Mouse (Mus musculus): ENCODE results near the gene Sdccag8. TPM values are rescaled to one million over a fixed set of nuclear protein-coding genes. Genes with fewer than 3 reads are reported as not detected.

Sdccag8 gene
- polyA plus RNA-seq, 1 experiment, result 4.0 TPM

GRCm38 (mm10) chr1:176951836-176952235 lies 137.4 kb downstream of the Sdccag8 start:
- WGBS, result 81% methylated on average over 7 of the region's 7 CpGs
- Histone ChIP-seq H3K4me1 (ENCODE audit: control insufficient read depth, insufficient read depth, insufficient read length) (no peaks in the 10 kb centered on the region), H3K36me3 (ENCODE audit: control insufficient read depth, insufficient read depth, low read length) (peaks cover 2% of the 10 kb centered on the region; the same call in 1 of the 2 replicates), H3K27me3 (ENCODE audit: control insufficient read depth, insufficient read depth, low read length) (no peaks in the 10 kb centered on the region), H3K27ac (ENCODE audit: insufficient read depth, low read length) (no peak overlapping the region), H3K4me3 (ENCODE audit: extremely low read depth, insufficient read depth, insufficient read length) (no peak overlapping the region)
- no peak for DNase-seq (ENCODE audit: low read depth in 1 of 2, low spot score in 2 of 2)
- TF ChIP-seq CTCF (IDR thresholded peaks at IDR 0.05; ENCODE audit: extremely low read depth, insufficient read depth, insufficient read length, insufficient replicate concordance) (no peak), POLR2A (IDR thresholded peaks at IDR 0.05; ENCODE audit: low read depth, low read length) (no peak)

- TF ChIP-seq POLR2A (IDR thresholded peaks at IDR 0.05; ENCODE audit: low read depth, low read length) (no peak), CTCF (IDR thresholded peaks at IDR 0.05; ENCODE audit: extremely low read depth, insufficient read depth, insufficient read length, insufficient replicate concordance) (no peak)
- Histone ChIP-seq H3K4me3 (ENCODE audit: extremely low read depth, insufficient read depth, insufficient read length) (no peak overlapping the region), H3K27me3 (ENCODE audit: control insufficient read depth, insufficient read depth, low read length) (no peaks in the 10 kb centered on the region), H3K4me1 (ENCODE audit: control insufficient read depth, insufficient read depth, insufficient read length) (no peaks in the 10 kb centered on the region; the same call in 1 of the 2 replicates), H3K27ac (ENCODE audit: insufficient read depth, low read length) (no peak overlapping the region), H3K36me3 (ENCODE audit: control insufficient read depth, insufficient read depth, low read length) (peaks cover 3% of the 10 kb centered on the region; the same call in 1 of the 2 replicates)
- WGBS, result 88% methylated on average over 2 of the region's 2 CpGs
- DNase-seq (ENCODE audit: low read depth in 1 of 2, low spot score in 2 of 2), result no peak
Observed at GRCm38 (mm10) chr1:176958311-176958710, 143.9 kb downstream of the Sdccag8 start.

DNA sequence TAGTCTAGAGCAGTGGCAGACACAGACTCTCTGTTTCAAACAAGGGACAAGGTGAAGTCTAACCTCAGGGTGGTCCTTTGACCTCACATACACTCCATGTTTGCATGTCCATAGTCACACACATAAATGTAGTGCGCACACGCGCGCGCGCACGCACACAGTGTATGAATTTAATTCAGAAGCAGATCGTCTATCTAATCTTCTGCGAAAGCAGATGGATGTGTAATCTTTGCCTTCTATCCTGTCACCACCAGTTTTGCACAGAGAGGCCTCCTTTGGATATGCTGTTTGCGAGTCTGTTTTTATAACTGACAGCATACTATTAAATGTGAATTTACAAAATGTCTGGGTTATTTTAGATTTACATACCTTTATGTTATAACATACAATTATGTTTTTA lies 147.3 kb downstream of the Sdccag8 start:
- TF ChIP-seq CTCF (IDR thresholded peaks at IDR 0.05; ENCODE audit: extremely low read depth, insufficient read depth, insufficient read length, insufficient replicate concordance) (no peak), POLR2A (IDR thresholded peaks at IDR 0.05; ENCODE audit: low read depth, low read length) (no peak)
- DNase-seq (ENCODE audit: low read depth in 1 of 2, low spot score in 2 of 2), result no peak
- Histone ChIP-seq H3K27ac (ENCODE audit: insufficient read depth, low read length) (no peak overlapping the region), H3K4me1 (ENCODE audit: control insufficient read depth, insufficient read depth, insufficient read length) (no peaks in the 10 kb centered on the region; the same call in 1 of the 2 replicates), H3K36me3 (ENCODE audit: control insufficient read depth, insufficient read depth, low read length) (peaks cover 1% of the 10 kb centered on the region), H3K4me3 (ENCODE audit: extremely low read depth, insufficient read depth, insufficient read length) (no peak overlapping the region), H3K27me3 (ENCODE audit: control insufficient read depth, insufficient read depth, low read length) (no peaks in the 10 kb centered on the region)
- 96% methylated on average over 10 of the region's 10 CpGs for WGBS

DNA sequence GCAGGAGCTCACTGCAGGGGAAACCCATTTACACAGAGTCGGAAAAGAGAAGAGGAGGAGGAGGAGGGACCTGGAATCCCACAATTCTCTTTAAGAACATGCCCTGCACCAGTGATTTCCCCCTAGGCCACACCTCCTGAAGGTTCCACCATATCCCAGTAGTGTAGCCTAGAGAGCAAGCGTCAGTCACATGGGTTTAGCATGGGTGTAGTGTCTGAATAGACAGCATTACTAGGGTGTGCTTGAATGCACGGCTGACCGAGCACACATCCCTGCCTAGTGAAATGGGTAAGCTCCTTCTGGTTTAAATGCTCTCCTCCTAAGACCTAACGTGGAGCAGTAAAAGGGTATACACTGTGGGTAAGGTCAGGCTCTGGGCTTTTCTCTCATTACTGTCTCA lies 148.4 kb downstream of the Sdccag8 start:
- no peak for TF ChIP-seq POLR2A (IDR thresholded peaks at IDR 0.05; ENCODE audit: low read depth, low read length)
- no peak for TF ChIP-seq CTCF (IDR thresholded peaks at IDR 0.05; ENCODE audit: extremely low read depth, insufficient read depth, insufficient read length, insufficient replicate concordance)
- no peak overlapping the region for H3K4me3 ChIP-seq (ENCODE audit: extremely low read depth, insufficient read depth, insufficient read length)
- H3K27ac ChIP-seq (ENCODE audit: insufficient read depth, low read length), result no peak overlapping the region
- DNase-seq (ENCODE audit: low read depth in 1 of 2, low spot score in 2 of 2), result no peak
- 86% methylated on average over 5 of the region's 5 CpGs for WGBS
- H3K27me3 ChIP-seq (ENCODE audit: control insufficient read depth, insufficient read depth, low read length), result no peaks in the 10 kb centered on the region
- H3K4me1 ChIP-seq (ENCODE audit: control insufficient read depth, insufficient read depth, insufficient read length), result no peaks in the 10 kb centered on the region; the same call in 1 of the 2 replicates
- H3K36me3 ChIP-seq (ENCODE audit: control insufficient read depth, insufficient read depth, low read length), result peaks cover 1% of the 10 kb centered on the region

GRCm38 (mm10) chr1:176967299-176967698 lies 152.8 kb downstream of the Sdccag8 start:
- 89% methylated on average over 3 of the region's 3 CpGs for WGBS
- no peak for DNase-seq (ENCODE audit: low read depth in 1 of 2, low spot score in 2 of 2)
- Histone ChIP-seq H3K27ac (ENCODE audit: insufficient read depth, low read length) (no peak overlapping the region), H3K4me3 (ENCODE audit: extremely low read depth, insufficient read depth, insufficient read length) (no peak overlapping the region), H3K4me1 (ENCODE audit: control insufficient read depth, insufficient read depth, insufficient read length) (peaks cover 2% of the 10 kb centered on the region; the same call in 1 of the 2 replicates), H3K27me3 (ENCODE audit: control insufficient read depth, insufficient read depth, low read length) (no peaks in the 10 kb centered on the region), H3K36me3 (ENCODE audit: control insufficient read depth, insufficient read depth, low read length) (no peaks in the 10 kb centered on the region; the same call in none of the 2 replicates)
- TF ChIP-seq POLR2A (IDR thresholded peaks at IDR 0.05; ENCODE audit: low read depth, low read length) (no peak), CTCF (IDR thresholded peaks at IDR 0.05; ENCODE audit: extremely low read depth, insufficient read depth, insufficient read length, insufficient replicate concordance) (no peak)

DNA sequence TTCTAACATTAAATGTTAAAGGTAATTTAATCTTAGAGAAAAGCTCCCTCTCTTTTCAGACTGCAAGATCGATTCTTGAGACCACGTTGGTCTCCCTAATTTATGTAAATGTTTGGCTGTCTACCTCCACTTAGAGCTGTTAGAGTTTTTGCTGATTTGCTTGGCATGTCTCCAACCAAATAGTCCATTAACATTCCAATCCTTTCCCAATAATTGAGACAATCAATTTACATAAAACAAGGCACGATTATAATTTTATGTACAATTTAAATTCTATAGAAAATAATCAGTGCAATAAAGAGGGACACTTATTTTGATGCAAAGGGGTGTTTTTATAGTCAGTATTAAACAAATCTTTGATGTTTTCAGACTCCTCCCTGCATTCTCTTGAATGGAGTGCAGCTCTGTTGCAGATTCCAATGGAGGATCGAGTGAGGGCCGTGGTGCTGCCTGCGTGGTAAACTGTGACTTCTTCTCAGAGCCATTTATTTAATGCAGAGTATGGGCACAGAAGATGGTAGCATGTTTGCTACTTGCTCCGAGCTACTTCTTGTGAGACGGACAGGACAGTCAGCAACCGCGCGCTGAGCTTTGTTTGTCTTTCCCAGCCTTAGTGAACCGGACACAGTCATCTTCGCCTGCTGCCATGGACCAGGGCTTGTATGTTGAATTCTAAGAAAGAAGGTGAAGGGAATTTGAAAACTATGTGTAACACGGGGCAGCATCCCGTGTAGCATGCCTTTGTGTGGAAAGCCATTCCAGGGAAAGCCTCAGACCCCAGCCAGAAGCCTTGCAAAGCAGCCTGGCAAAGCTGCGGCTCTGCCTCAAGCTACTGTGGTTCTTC lies 156.4 kb downstream of the Sdccag8 start:
- no peaks in the 10 kb centered on the region for H3K27me3 ChIP-seq (ENCODE audit: control insufficient read depth, insufficient read depth, low read length)

DNA sequence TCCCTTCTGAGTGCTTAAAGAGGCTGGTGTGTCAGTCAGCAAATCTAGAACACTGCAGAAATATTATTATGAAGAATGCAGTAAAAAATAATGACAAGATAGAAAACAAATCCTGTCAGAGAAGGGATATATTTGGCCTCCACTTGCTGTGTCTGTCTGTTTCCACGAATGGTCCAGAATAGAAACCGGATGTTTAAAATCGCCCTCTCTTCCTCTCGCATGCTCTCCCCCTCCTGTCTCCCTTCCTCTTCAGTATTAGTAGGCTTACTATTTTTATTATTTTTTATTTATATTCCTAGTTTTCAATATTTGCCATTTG lies 157.0 kb downstream of the Sdccag8 start:
- Histone ChIP-seq H3K4me3 (ENCODE audit: extremely low read depth, insufficient read depth, insufficient read length) (no peak overlapping the region), H3K27me3 (ENCODE audit: control insufficient read depth, insufficient read depth, low read length) (no peaks in the 10 kb centered on the region), H3K27ac (ENCODE audit: insufficient read depth, low read length) (no peak overlapping the region), H3K36me3 (ENCODE audit: control insufficient read depth, insufficient read depth, low read length) (no peaks in the 10 kb centered on the region; the same call in 1 of the 2 replicates), H3K4me1 (ENCODE audit: control insufficient read depth, insufficient read depth, insufficient read length) (peaks cover 2% of the 10 kb centered on the region; the same call in 1 of the 2 replicates)
- no peak for TF ChIP-seq POLR2A (IDR thresholded peaks at IDR 0.05; ENCODE audit: low read depth, low read length)
- no peak for TF ChIP-seq CTCF (IDR thresholded peaks at IDR 0.05; ENCODE audit: extremely low read depth, insufficient read depth, insufficient read length, insufficient replicate concordance)
- no peak for DNase-seq (ENCODE audit: low read depth in 1 of 2, low spot score in 2 of 2)
- 63% methylated on average over 4 of the region's 4 CpGs for WGBS

More for the DNA sequence above, 156.4 kb downstream of the Sdccag8 start:
- DNase-seq (ENCODE audit: low read depth in 1 of 2, low spot score in 2 of 2), result no peak
- Histone ChIP-seq H3K27ac (ENCODE audit: insufficient read depth, low read length) (no peak overlapping the region), H3K4me3 (ENCODE audit: extremely low read depth, insufficient read depth, insufficient read length) (no peak overlapping the region), H3K36me3 (ENCODE audit: control insufficient read depth, insufficient read depth, low read length) (no peaks in the 10 kb centered on the region; the same call in 1 of the 2 replicates), H3K4me1 (ENCODE audit: control insufficient read depth, insufficient read depth, insufficient read length) (peaks cover 2% of the 10 kb centered on the region; the same call in 1 of the 2 replicates)
- TF ChIP-seq CTCF (IDR thresholded peaks at IDR 0.05; ENCODE audit: extremely low read depth, insufficient read depth, insufficient read length, insufficient replicate concordance) (no peak), POLR2A (IDR thresholded peaks at IDR 0.05; ENCODE audit: low read depth, low read length) (no peak)
- 90% methylated on average over 16 of the region's 16 CpGs for WGBS
